Mouse (Mus musculus) ES-E14 (cell line): Measurements from ENCODE around the gene Prrc2b. TPM values are rescaled to one million over a fixed set of nuclear protein-coding genes. Genes with fewer than 3 reads are reported as not detected.
A peak's percentile ranks its signal among the peaks of the same experiment; 100 is the strongest.

ENCODE experiments used
- DNase-seq: peaks from one replicate; pipeline ENCODE4 v3.0.0-alpha.2; 2013; ENCODE audit warnings: low read depth, low spot score
- H3K27ac ChIP-seq: 2 replicates; pipeline ENCODE4 v1.5.1; 2012; ENCODE audit warnings: low read depth, mild to moderate bottlenecking, low read length, moderate library complexity, mixed read lengths; ENCODE audit not compliant: poor library complexity, insufficient read depth, severe bottlenecking
- H3K36me3 ChIP-seq: 2 replicates; pipeline ENCODE4 v1.6.1; 2012; ENCODE audit warnings: mild to moderate bottlenecking, low read length, moderate library complexity, mixed read lengths; ENCODE audit not compliant: control insufficient read depth, poor library complexity, insufficient read depth, severe bottlenecking
- H3K4me1 ChIP-seq, 2 experiments: fragments of 150-350 bp in 1 of 2; sonication (generic) in 1 of 2; 2 replicates each; pipeline ENCODE4 v1.6.1; 2012; ENCODE audit warnings: low read length in 2 of 2, mild to moderate bottlenecking in 1 of 2, mixed read lengths in 1 of 2; ENCODE audit not compliant: control insufficient read depth in 2 of 2, insufficient read depth in 2 of 2, poor library complexity in 1 of 2
- H3K4me3 ChIP-seq, 2 experiments: fragments of 150-350 bp in 1 of 2; sonication (generic) in 1 of 2; 2 replicates each; pipeline ENCODE4 v1.5.1; 2012; ENCODE audit warnings: low read length in 2 of 2, low read depth in 1 of 2, mild to moderate bottlenecking in 1 of 2, mixed read lengths in 1 of 2; ENCODE audit not compliant: insufficient read depth in 1 of 2, poor library complexity in 1 of 2, severe bottlenecking in 1 of 2
- H3K9ac ChIP-seq: 2 replicates; pipeline ENCODE4 v1.6.1; 2012; ENCODE audit warnings: low read depth, mild to moderate bottlenecking, low read length, mixed read lengths; ENCODE audit not compliant: poor library complexity, insufficient read depth, severe bottlenecking
- H3K9me3 ChIP-seq: fragments of 150-350 bp; sonication (generic); 2 replicates; pipeline ENCODE4 v1.6.1; 2012; ENCODE audit warnings: low read depth, mild to moderate bottlenecking, low read length; ENCODE audit not compliant: control insufficient read depth, insufficient read depth
- CHD2 ChIP-seq: IDR thresholded peaks from 2 replicates; pipeline ENCODE4 v1.6.1; 2014; ENCODE audit warnings: mild to moderate bottlenecking, low read depth, low read length, inconsistent platforms
- HCFC1 ChIP-seq: IDR thresholded peaks from 2 replicates; pipeline ENCODE4 v1.6.1; 2012; ENCODE audit warnings: low read length, inconsistent platforms, borderline replicate concordance; ENCODE audit not compliant: insufficient read depth
- MAFK ChIP-seq: IDR thresholded peaks from 2 replicates; pipeline ENCODE4 v1.6.1; 2014; ENCODE audit warnings: mild to moderate bottlenecking, low read depth, low read length, inconsistent platforms; ENCODE audit not compliant: insufficient read depth
- ZC3H11A ChIP-seq: IDR thresholded peaks from 2 replicates; pipeline ENCODE4 v1.6.1; 2012; ENCODE audit warnings: low read depth, mild to moderate bottlenecking, inconsistent platforms, low read length, borderline replicate concordance
- ZNF384 ChIP-seq: IDR thresholded peaks from 2 replicates; pipeline ENCODE4 v1.6.1; 2012; ENCODE audit warnings: low read depth, low read length, inconsistent platforms
- in situ Hi-C, 2 experiments: fragments of 600-800 bp; cut with MboI; formaldehyde crosslinking; loops; one replicate each; pipeline ENCODE4 v1.15.1; 2025; ENCODE audit warnings: low sequenced_read_pairs in 2 of 2, inconsistent platforms in 1 of 2; ENCODE audit not compliant: unreplicated experiment in 2 of 2
- total RNA-seq: library from RNA; depleted of rRNA; stranded (reverse); fragments of 300-350 nt; gene quantifications from 2 replicates; pipeline ENCODE4 v1.2.3, GENCODE M21; 2012

The Prrc2b gene
- total RNA-seq, 1 experiment: 75.1 TPM

DNA sequence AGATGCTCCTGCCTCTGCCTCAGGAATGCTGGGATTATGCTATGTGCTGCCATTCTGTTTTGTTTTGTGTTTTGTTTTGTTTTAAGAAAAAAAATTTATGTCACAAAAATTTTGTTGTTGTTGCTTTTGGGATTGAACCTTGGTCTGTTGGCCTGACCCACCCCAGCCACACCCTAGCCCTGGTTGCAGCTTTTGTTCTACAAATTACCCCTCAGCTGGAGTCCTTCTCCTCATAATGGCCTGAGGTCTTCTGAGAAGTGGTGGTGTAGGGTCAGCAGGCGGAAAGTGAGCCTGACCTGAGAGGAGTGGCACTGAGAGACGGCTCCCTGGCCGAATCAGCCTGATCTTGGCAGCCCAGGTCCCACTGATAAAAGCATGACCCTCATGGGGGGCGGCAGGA is 11.8 kb downstream of the Prrc2b start:
- H3K27ac ChIP-seq: peak overlapping the region; percentile 95
- DNase-seq: no peak
- TF ChIP-seq MAFK: no peak
- 0 out of 2 replicates have a peak, but pooled peaks have one; percentile 28 for TF ChIP-seq CHD2
- H3K4me3 ChIP-seq: peak overlapping the region; percentile 42 to 61; a peak in 3 of 4 replicates
- H3K4me1 ChIP-seq: peaks cover 13 to 26% of the 10 kb centered on the region in 2 experiments
- H3K9ac ChIP-seq: peak overlapping the region; percentile 76
- in situ Hi-C loops: no loop called here
- H3K9me3 ChIP-seq: no peaks in the 10 kb centered on the region
- H3K36me3 ChIP-seq: peaks cover 6% of the 10 kb centered on the region; the same call in 1 of the 2 replicates

DNA sequence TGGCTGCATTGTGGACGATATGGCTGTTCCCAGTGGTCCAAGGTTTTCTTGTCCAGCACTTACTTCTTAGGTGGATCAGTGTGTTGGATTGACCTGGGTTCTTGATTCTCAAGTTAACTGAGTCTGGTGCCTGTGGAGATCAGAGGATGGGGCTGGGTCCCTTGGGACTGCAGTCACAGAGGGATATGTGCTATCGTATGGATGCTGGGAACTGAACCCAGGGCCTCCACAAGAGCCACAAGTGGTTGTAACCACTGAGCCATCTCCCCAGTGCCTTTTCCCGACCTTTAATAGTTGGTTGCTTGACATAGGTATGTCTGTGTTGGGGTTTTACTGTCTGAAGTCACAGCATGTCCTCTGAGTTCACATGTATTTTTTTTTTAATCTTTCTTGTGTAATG is 12.2 kb downstream of the Prrc2b start:
- Histone ChIP-seq H3K4me3 (peak overlapping the region; percentile 42 to 61), H3K9me3 (no peaks in the 10 kb centered on the region), H3K9ac (peak overlapping the region; percentile 76), H3K4me1 (peaks cover 13 to 27% of the 10 kb centered on the region in 2 experiments), H3K27ac (peak overlapping the region; percentile 95), H3K36me3 (peaks cover 7% of the 10 kb centered on the region; the same call in 1 of the 2 replicates)
- TF ChIP-seq ZC3H11A (no peak), HCFC1 (no peak), ZNF384 (no peak), MAFK (no peak)
- no peak for DNase-seq
- in situ Hi-C loops: no loop called here

DNA sequence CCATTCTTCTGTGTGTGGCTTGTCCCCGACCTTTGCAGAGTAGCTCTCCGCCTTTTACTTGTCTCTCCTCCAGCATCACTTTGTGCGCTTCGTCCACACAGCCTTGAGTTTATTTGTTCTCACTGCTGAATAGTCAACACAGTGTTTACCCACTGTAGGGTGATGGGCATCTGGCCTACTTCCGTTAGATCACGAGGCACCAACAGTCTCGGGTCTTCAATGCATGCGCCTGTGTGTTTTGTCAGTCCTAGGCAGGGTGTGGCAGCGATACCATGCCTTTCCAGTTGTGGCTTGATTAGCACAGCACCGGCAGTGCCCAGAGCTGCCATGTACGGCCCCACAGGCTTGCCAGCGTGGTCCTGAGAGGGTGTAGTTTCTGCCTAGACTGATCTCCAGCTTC is 13.6 kb downstream of the Prrc2b start:
- Histone ChIP-seq H3K9ac (peak overlapping the region; percentile 62), H3K9me3 (no peaks in the 10 kb centered on the region), H3K4me3 (peak overlapping the region; percentile 42 to 61), H3K4me1 (peaks cover 16 to 32% of the 10 kb centered on the region in 2 experiments), H3K27ac (peak overlapping the region; percentile 95), H3K36me3 (peaks cover 7% of the 10 kb centered on the region; the same call in 1 of the 2 replicates)
- in situ Hi-C loops: no loop called here
- TF ChIP-seq CHD2 (no peak), HCFC1 (no peak), ZNF384 (no peak), ZC3H11A (no peak), MAFK (no peak)
- no peak for DNase-seq

DNA sequence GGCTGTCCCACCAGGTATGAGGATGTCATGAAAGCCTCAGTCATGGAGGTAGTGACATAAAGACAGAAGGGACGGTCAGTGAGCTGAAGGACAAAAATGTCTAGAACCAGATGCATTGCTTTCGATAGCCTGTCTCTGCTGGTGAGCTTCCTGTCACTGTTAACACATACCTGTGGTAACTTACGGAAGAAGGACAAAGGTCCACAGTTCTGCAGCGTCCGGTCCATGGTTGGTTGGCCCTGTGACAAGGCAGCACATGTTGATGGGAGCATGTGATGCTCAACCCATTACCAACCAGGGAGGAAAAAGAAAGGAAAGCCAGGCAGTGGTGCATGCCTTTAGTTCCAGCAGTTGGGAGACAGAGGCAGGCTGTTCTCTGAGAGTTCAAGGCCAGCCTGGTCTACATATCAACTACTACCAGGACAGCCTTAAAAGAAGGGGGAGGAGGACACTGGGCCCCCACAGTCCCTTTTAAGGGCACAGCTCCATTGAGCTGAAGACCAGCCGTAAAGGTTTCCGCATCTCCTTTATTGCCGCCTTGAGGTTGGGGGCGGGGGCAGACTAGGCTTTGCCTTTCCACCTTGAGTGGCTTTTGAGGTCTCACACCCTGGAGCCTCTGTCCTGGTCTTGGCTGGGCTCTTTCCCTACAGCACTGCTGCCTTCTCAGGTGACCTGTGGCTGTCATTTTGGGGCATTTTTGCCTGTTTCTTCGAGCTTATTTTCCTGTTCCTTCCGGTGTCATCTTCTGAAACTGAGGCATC is 14.3 kb downstream of the Prrc2b start:
- Histone ChIP-seq H3K4me1 (peaks cover 16 to 36% of the 10 kb centered on the region in 2 experiments), H3K9ac (peak overlapping the region; percentile 62), H3K9me3 (no peaks in the 10 kb centered on the region), H3K36me3 (peaks cover 5% of the 10 kb centered on the region; the same call in 1 of the 2 replicates), H3K4me3 (peak overlapping the region; percentile 42 to 61), H3K27ac (peak overlapping the region; percentile 95)
- no peak for DNase-seq
- in situ Hi-C loops: no loop called here
- no peak for TF ChIP-seq HCFC1
- TF ChIP-seq MAFK: no peak
- TF ChIP-seq ZNF384: no peak
- TF ChIP-seq ZC3H11A: no peak

DNA sequence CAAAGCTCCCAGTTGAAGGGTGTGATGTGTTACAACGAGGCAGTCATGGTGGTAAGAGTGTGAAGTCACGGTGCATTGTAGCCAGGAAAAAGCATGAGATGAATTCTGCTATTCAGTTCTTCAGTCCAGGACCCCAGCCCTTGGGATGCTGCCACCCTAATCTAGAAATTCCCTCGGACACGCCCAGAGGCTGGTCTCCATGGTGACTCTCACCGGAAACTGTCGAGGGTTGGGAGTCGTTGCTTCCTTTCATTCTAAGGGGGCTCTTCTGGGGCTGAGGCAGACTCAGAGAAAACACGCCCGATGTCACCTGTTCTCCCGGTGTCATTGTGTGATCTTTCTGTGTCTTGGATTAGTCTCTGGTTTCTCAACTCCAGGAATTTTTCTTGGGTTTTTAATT is 15.7 kb downstream of the Prrc2b start:
- no peak for DNase-seq
- Histone ChIP-seq H3K4me3 (peak overlapping the region; percentile 58 to 71), H3K36me3 (peaks cover 5% of the 10 kb centered on the region; the same call in 1 of the 2 replicates), H3K9ac (peak overlapping the region; percentile 84; the same call in 1 of the 2 replicates), H3K9me3 (no peaks in the 10 kb centered on the region), H3K27ac (peak overlapping the region; percentile 98), H3K4me1 (peaks cover 16 to 41% of the 10 kb centered on the region in 2 experiments)
- in situ Hi-C loops: no loop called here
- TF ChIP-seq ZNF384 (no peak), HCFC1 (no peak), MAFK (no peak), ZC3H11A (no peak), CHD2 (no peak)
